Mouse (Mus musculus): Measurements from ENCODE around the gene Jam2.

Gene Jam2

DNA sequence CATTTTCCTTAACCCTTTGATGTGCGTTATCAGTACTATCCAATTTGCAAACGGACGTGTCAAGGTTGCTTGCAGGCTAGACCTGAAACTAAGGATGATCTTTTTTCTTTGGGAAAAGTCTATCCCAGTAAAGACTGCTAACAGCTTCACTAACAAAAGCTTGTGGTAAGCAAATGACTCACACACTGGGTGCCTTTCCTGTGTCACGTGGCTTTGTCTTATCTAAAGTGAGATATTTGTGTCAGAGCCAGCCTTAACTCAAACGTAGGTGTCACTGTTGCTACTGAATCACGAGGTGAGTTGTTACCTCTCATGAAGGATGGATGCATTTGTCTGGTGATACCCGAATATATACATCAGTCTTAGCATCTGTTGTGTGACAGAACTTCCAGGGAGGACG, 90.7 kb downstream of the Jam2 start:
- no peak for DNase-seq

DNA sequence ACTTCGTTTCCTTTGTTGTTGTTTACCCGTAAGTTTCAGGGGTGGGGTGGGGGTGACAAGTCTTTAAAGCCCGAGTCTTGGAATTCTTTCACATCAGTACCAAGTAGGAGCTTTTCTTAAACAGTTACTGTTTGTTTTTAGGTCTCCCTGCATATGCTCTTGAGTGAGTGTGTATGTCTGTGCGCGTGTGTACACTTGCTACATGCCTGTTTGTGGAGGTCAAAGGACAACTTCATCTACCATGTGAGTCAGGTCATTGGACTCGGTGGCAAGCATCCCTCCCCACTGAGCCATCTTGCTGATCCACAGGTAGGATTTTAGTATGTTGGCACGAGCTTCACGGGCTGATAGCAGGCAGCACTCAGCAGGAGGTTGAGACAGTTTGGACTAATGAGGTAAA, 99.9 kb downstream of the Jam2 start:
- no peak for DNase-seq

DNA sequence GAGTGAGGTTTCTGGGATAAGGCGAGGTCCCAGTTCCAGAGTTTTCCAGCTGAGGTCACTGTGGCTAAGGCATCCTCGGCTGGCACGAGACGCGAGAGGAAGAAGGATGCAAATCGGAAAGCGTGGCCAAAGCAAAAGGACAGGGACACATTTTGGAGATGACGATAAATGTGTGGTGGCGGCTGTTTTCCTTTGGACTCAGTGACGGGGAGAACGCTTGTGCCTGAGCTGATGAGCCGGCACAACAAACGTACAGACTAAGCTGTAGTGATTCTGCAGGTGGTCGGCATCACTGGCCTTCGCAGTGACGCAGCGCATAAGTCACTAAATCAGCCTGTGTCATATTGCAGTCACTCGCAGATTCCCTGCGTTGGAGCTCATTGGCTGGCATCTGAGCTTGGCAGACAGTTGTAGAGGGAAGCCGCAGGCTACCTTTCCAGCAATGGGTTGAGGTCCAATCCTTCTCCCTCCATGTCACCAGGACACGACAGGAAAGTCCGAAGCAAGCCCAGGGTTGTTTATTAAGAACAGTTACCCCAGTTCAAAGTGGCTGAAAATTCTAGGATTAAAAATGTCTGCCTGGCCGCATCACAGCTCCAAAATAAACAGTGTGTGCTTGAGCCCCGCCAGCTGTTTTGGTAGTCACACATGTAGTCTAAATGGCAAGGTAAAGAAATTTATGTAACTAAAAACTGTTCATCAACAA, 101.2 kb downstream of the Jam2 start:
- DNase-seq = no peak
